Mouse (Mus musculus) limb, embryonic 13.5 days (tissue): ENCODE data around the gene Tmed5. TPM values are rescaled to one million over a fixed set of nuclear protein-coding genes. Genes with fewer than 3 reads are reported as not detected.
"Not testable (repeated sequence)": the region's sequence is repeated elsewhere in the genome, so short reads cannot be mapped to it uniquely, and the experiment has no call there.

ENCODE experiments used
- ATAC-seq: fragments of 200-750 bp; cut with Nextera tagmentation; 2 replicates; pipeline ENCODE4 v1.8.0; 2017; ENCODE audit warnings: low read depth, moderate number of reproducible peaks, moderate TSS enrichment; ENCODE audit not compliant: low FRiP score
- H3K27ac ChIP-seq: fragments of 300-500 bp; sonication (generic); 2 replicates; pipeline ENCODE4 v1.5.1; 2015; ENCODE audit warnings: inconsistent platforms, mild to moderate bottlenecking, moderate library complexity
- H3K27me3 ChIP-seq: fragments of 300-500 bp; sonication (generic); 2 replicates; pipeline ENCODE4 v1.6.1; 2015; ENCODE audit warnings: mild to moderate bottlenecking, inconsistent platforms
- H3K36me3 ChIP-seq: fragments of 300-500 bp; sonication (generic); 2 replicates; pipeline ENCODE4 v1.6.1; 2015; ENCODE audit warnings: inconsistent platforms, mild to moderate bottlenecking, moderate library complexity
- H3K4me1 ChIP-seq: fragments of 300-500 bp; sonication (generic); 2 replicates; pipeline ENCODE4 v1.6.1; 2015; ENCODE audit warnings: inconsistent platforms
- H3K4me2 ChIP-seq: fragments of 300-500 bp; sonication (generic); replicated peaks from 2 replicates; pipeline ENCODE4 v1.6.1; 2015; ENCODE audit warnings: inconsistent platforms, mild to moderate bottlenecking, moderate library complexity
- H3K4me3 ChIP-seq: fragments of 300-500 bp; sonication (generic); 2 replicates; pipeline ENCODE4 v1.5.1; 2015; ENCODE audit warnings: moderate library complexity, mild to moderate bottlenecking, inconsistent platforms
- H3K9ac ChIP-seq: fragments of 300-500 bp; sonication (generic); 2 replicates; pipeline ENCODE4 v1.6.1; 2015; ENCODE audit warnings: mild to moderate bottlenecking, inconsistent platforms
- H3K9me3 ChIP-seq: fragments of 300-500 bp; sonication (generic); 2 replicates; pipeline ENCODE4 v1.6.1; 2016; ENCODE audit warnings: inconsistent platforms
- WGBS: fragments of 180-500 bp; shearing (Covaris S2); methylation state at CpG from one replicate; pipeline ENCODE4 v1.1.7; 2015; 5-methylcytosine and 5-hydroxymethylcytosine counted together
- polyA plus RNA-seq: library from polyadenylated mRNA; unstranded; fragments of >200 nt; fragmentation: Nextera tagmentation; extraction: Ambion mirVana; gene quantifications from 2 replicates; pipeline ENCODE4 v1.2.1, GENCODE M21; 2015

Tmed5 gene
- 33.4 and 35.3 TPM in 2 replicates for polyA plus RNA-seq

- Histone ChIP-seq H3K36me3 (peaks cover 17% of the 10 kb centered on the region), H3K27me3 (no peaks in the 10 kb centered on the region), H3K9ac (peak within 1 kb of the TSS; percentile 83), H3K9me3 (no peaks in the 10 kb centered on the region), H3K4me3 (peak within 1 kb of the TSS; percentile 81), H3K4me2 (peak within 1 kb of the TSS; percentile 78), H3K4me1 (peaks cover 4% of the 10 kb centered on the region), H3K27ac (peak within 1 kb of the TSS; percentile 87)
- under 1% methylated on average over 65 of the region's 65 CpGs for WGBS
- peak; percentile 100 for ATAC-seq
Measured at GRCm38 (mm10) chr5:108132441-108133243, at the start of gene Tmed5, which contains the start of gene Ccdc18. Gene Tmed5 (minus strand): TSS chr5:108132620. Gene Ccdc18 (plus strand): TSS chr5:108132875.

- Histone ChIP-seq H3K36me3 (no peaks in the 10 kb centered on the region; the same call in 1 of the 2 replicates), H3K9me3 (no peaks in the 10 kb centered on the region), H3K27me3 (no peaks in the 10 kb centered on the region), H3K4me1 (no peaks in the 10 kb centered on the region), H3K4me2 (no peak overlapping the region), H3K4me3 (no peak overlapping the region), H3K27ac (no peak overlapping the region), H3K9ac (no peak overlapping the region)
- 12% methylated on average over 1 of the region's 1 CpGs for WGBS
- no peak for ATAC-seq
Measured at GRCm38 (mm10) chr5:108163695-108164094, 31.3 kb upstream of the Tmed5 start.

- 78% methylated on average over 2 of the region's 2 CpGs for WGBS
- Histone ChIP-seq H3K4me2 (no peak overlapping the region), H3K9me3 (no peaks in the 10 kb centered on the region), H3K36me3 (no peaks in the 10 kb centered on the region; the same call in 1 of the 2 replicates), H3K9ac (no peak overlapping the region), H3K27ac (no peak overlapping the region), H3K27me3 (no peaks in the 10 kb centered on the region), H3K4me1 (no peaks in the 10 kb centered on the region), H3K4me3 (no peak overlapping the region)
- ATAC-seq: no peak
Measured at GRCm38 (mm10) chr5:108160796-108161195, 28.4 kb upstream of the Tmed5 start.

- Histone ChIP-seq H3K9ac (no peak overlapping the region), H3K4me3 (no peak overlapping the region), H3K36me3 (no peaks in the 10 kb centered on the region), H3K4me1 (no peaks in the 10 kb centered on the region), H3K9me3 (no peaks in the 10 kb centered on the region), H3K27ac (no peak overlapping the region), H3K4me2 (no peak overlapping the region), H3K27me3 (no peaks in the 10 kb centered on the region)
- WGBS: 90% methylated on average over 1 of the region's 1 CpGs
- no peak for ATAC-seq
Measured at GRCm38 (mm10) chr5:108152592-108152991, 20.2 kb upstream of the Tmed5 start.

GRCm38 (mm10) chr5:108131849-108132440 is 475 bp downstream of the Tmed5 start:
- Histone ChIP-seq H3K4me2 (peak overlapping the region; percentile 77), H3K4me1 (peaks cover 4% of the 10 kb centered on the region), H3K36me3 (peaks cover 17% of the 10 kb centered on the region), H3K9me3 (no peaks in the 10 kb centered on the region), H3K27me3 (no peaks in the 10 kb centered on the region), H3K27ac (peak overlapping the region; percentile 87), H3K9ac (peak overlapping the region; percentile 83), H3K4me3 (peak overlapping the region; percentile 81)
- ATAC-seq: no peak
- WGBS: under 1% methylated on average over 32 of the region's 32 CpGs

GRCm38 (mm10) chr5:108120221-108120900 is 12.1 kb downstream of the Tmed5 start:
- WGBS: 79% methylated on average over 9 of the region's 9 CpGs
- Histone ChIP-seq H3K9ac (no peak overlapping the region), H3K9me3 (no peaks in the 10 kb centered on the region), H3K27me3 (no peaks in the 10 kb centered on the region), H3K4me3 (no peak overlapping the region), H3K27ac (no peak overlapping the region), H3K4me1 (0 out of 2 replicates have a peak, but pooled peaks cover 2% of the 10 kb centered on the region), H3K36me3 (peaks cover 14% of the 10 kb centered on the region), H3K4me2 (no peak overlapping the region)
- ATAC-seq: no peak

- H3K27me3 ChIP-seq: no peaks in the 10 kb centered on the region
- H3K27ac ChIP-seq: no peak overlapping the region
- no peaks in the 10 kb centered on the region for H3K9me3 ChIP-seq
- H3K4me3 ChIP-seq: no peak overlapping the region
- 89% methylated on average over 4 of the region's 4 CpGs for WGBS
- H3K36me3 ChIP-seq: peaks cover 10% of the 10 kb centered on the region
- no peak overlapping the region for H3K9ac ChIP-seq
- H3K4me1 ChIP-seq: peaks cover 4% of the 10 kb centered on the region; the same call in 1 of the 2 replicates
- no peak for ATAC-seq
- no peak overlapping the region for H3K4me2 ChIP-seq
Measured at GRCm38 (mm10) chr5:108117693-108118092, 14.7 kb downstream of the Tmed5 start.

- peaks cover 35% of the 10 kb centered on the region for H3K36me3 ChIP-seq
- no peak overlapping the region for H3K4me2 ChIP-seq
- H3K9me3 ChIP-seq: no peaks in the 10 kb centered on the region
- WGBS: 87% methylated on average over 7 of the region's 7 CpGs
- no peak overlapping the region for H3K4me3 ChIP-seq
- H3K27me3 ChIP-seq: no peaks in the 10 kb centered on the region
- no peak overlapping the region for H3K9ac ChIP-seq
- H3K4me1 ChIP-seq: peaks cover 1% of the 10 kb centered on the region; the same call in 1 of the 2 replicates
- no peak overlapping the region for H3K27ac ChIP-seq
- no peak for ATAC-seq
Measured at GRCm38 (mm10) chr5:108109346-108109745, 23.1 kb downstream of the Tmed5 start.

- Histone ChIP-seq H3K4me3 (no peak overlapping the region), H3K9me3 (no peaks in the 10 kb centered on the region), H3K9ac (no peak overlapping the region), H3K4me1 (no peaks in the 10 kb centered on the region), H3K27ac (no peak overlapping the region), H3K27me3 (no peaks in the 10 kb centered on the region), H3K4me2 (no peak overlapping the region), H3K36me3 (peaks cover 60% of the 10 kb centered on the region)
- no peak for ATAC-seq
- 88% methylated on average over 5 of the region's 5 CpGs for WGBS
Measured at GRCm38 (mm10) chr5:108104306-108104705, 28.1 kb downstream of the Tmed5 start.

GRCm38 (mm10) chr5:108100196-108100595 is 32.2 kb downstream of the Tmed5 start:
- no peak for ATAC-seq
- Histone ChIP-seq H3K9me3 (no peaks in the 10 kb centered on the region), H3K4me2 (no peak overlapping the region), H3K27me3 (no peaks in the 10 kb centered on the region), H3K4me1 (no peaks in the 10 kb centered on the region), H3K27ac (no peak overlapping the region), H3K4me3 (no peak overlapping the region), H3K9ac (no peak overlapping the region), H3K36me3 (peaks cover 63% of the 10 kb centered on the region)

- H3K4me1 ChIP-seq: no peaks in the 10 kb centered on the region
Measured at GRCm38 (mm10) chr5:108097676-108098075, 34.7 kb downstream of the Tmed5 start.

GRCm38 (mm10) chr5:108092731-108093130 is 39.7 kb downstream of the Tmed5 start:
- H3K9me3 ChIP-seq, H3K4me1 ChIP-seq, H3K27ac ChIP-seq, ATAC-seq, H3K27me3 ChIP-seq, H3K4me2 ChIP-seq, H3K9ac ChIP-seq, H3K4me3 ChIP-seq: not testable (repeated sequence)
- WGBS: 96% methylated on average over 8 of the region's 8 CpGs
- H3K36me3 ChIP-seq: peaks cover 70% of the 10 kb centered on the region

More at GRCm38 (mm10) chr5:108097676-108098075, 34.7 kb downstream of the Tmed5 start:
- WGBS: 94% methylated on average over 3 of the region's 3 CpGs
- H3K36me3 ChIP-seq: peaks cover 60% of the 10 kb centered on the region
- H3K27ac ChIP-seq: no peak overlapping the region
- H3K9ac ChIP-seq: no peak overlapping the region
- no peaks in the 10 kb centered on the region for H3K27me3 ChIP-seq
- H3K4me2 ChIP-seq: no peak overlapping the region
- no peaks in the 10 kb centered on the region for H3K9me3 ChIP-seq
- H3K4me3 ChIP-seq: no peak overlapping the region
- ATAC-seq: no peak
